Mouse (Mus musculus) monocyte, adult 5-6 weeks (primary cell): Measurements from ENCODE around the gene Slc35f4. TPM values are rescaled to one million over a fixed set of nuclear protein-coding genes. Genes with fewer than 3 reads are reported as not detected.
"Not testable (repeated sequence)": the region's sequence is repeated elsewhere in the genome, so short reads cannot be mapped to it uniquely, and the experiment has no call there.

ENCODE experiments used
- ATAC-seq: fragments of 153-309, 156-312 bp; replicated peaks from 2 replicates; pipeline ENCODE4 v1.8.0; 2017; ENCODE audit warnings: mild to moderate bottlenecking; ENCODE audit not compliant: low TSS enrichment, insufficient number of reproducible peaks, severe bottlenecking, poor library complexity, low FRiP score
- total RNA-seq: library from RNA; stranded (forward); fragments of 200-1000, 200-491, 200-594 nt; gene quantifications from 3 replicates; pipeline ENCODE4 v1.2.3, GENCODE M21; 2017

Gene Slc35f4
- total RNA-seq, 1 experiment from 2014 or later = not detected

DNA sequence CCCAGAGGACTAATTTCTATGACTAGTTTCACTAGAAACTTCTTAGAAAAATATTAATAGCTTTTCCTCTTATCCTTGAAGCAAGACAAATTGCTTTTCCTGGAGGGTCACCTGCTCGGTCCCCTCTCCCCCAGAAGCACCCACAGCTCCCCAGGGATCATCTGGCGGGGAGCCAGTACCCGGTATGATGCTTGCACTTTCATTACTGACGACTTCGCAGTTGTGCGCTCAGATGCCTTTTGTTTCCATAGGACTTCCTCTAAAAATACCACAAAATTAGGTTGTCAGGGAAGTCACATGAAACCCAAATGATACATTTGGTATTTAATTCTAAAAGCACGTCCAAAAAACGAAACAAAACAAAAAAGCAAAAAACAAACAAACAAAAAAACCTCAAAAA lies 225.5 kb downstream of the Slc35f4 start:
- ATAC-seq = no peak

GRCm38 (mm10) chr14:49293802-49294449 lies 231.9 kb downstream of the Slc35f4 start:
- ATAC-seq = no peak

GRCm38 (mm10) chr14:49290029-49290745 lies 235.7 kb downstream of the Slc35f4 start:
- ATAC-seq = no peak

DNA sequence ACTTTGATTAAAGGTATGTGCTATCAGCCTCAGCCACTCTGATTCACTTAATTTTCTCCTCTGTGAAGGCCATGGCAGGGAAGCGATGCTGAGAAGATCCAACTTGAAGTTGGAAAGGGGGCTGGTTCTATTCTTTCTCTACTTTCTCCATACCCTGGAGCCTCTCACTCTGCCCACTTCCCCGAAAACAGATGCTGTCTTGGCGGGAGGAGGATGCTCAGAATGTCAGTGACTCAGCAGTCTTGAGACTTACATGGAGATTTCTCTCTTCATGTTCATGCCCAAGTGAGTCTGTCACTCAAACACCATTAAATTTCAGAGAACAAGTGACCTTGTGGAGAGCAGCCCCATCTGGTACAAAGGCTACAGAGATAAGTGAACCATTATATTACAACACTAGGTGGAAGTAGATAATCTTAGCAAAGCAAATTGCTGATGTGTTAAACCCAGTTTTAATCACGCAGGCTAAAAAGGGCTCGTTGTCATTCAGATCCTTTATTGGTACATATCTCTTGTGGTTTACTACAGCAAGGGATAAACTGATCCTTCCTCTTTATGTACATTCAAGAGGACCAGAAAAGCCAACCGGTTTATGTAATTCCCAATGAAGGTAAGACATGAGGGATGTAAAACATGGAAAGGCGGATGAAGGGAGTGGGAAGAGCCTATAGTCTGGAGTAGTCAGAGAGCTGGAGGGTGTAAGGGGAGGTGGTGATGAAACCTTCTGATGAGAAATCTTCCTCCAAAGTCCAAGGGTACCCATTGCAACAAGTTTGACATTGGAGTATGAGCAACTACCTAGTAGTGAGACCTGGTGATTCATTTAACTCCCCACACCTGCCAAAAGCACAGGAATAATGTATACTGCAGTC lies 241.8 kb downstream of the Slc35f4 start:
- ATAC-seq = no peak

DNA sequence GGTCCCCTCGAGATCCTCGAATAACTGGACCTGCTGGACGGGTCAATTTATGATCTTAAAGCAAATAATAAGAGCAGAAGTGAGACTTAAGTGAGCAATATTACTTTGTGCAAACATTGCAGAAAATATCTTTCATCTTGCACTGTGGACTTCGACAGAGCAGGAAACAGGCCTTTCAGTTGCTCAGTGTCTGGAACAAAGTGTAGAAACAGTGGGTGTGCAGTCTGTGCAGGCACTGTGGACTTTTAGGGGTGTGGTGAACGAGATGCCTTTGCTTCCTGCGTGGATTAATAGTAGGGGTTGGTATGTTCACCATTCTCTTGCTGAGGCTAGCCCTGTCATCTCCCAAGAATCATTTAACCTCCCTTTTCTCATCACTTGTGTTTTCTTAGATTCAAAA lies 247.0 kb downstream of the Slc35f4 start:
- ATAC-seq = no peak

DNA sequence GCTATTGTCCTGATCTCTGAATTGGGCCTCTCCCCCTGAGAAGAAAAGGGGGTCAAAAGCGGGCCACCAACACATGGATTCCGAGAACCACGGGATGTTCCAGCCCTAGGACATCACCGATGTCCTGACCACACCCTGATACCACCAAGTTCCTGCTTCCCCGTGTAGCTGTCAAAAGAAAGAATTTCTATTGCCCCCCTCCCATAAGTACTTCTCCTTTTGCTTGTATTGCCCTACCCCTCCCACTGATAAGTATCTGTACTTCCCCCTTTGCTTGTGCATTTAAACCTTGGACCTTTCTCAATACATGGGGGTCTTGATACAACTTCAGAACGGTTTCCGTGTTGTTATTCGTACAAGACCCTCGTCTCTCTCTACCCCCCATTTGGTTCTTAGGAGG lies 247.4 kb downstream of the Slc35f4 start:
- ATAC-seq = not testable (repeated sequence)

DNA sequence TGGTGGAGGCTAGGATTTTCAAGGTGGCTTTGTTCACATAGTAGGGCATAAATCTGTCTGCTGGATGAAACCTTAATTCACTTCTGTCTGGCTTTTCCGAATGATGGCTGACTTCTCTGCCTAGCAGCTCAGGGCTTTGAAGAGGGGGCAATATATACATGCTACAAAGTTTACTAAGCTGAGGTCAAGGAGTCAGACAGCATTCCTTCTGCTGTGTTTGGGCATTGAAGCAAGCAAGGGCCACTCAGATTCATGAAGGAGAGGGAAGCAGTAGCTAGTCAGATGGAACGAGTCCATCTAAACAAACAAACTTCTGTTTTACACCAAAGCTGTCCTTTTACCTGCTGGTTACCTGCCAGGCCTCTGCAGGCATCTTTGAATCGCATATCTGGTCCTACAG lies 248.2 kb downstream of the Slc35f4 start:
- no peak for ATAC-seq

DNA sequence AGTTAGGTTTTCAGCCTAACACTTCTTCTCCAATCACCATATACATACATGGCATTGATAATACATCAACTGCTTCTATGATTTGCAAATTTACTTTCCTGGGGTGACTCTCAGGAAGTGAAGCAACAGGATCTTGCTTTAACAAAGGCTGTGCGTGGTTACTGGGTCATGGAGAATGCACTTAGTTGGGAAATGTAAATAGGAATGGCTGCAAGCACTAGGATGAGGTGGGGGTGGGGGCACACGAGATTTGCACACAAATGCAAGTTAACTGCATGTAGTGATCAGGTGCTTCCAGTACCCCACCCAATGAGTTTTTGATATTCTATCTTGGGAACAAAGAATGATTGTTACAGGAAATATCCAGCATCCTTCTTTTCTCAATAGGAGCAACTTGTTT lies 250.5 kb downstream of the Slc35f4 start:
- no peak for ATAC-seq

DNA sequence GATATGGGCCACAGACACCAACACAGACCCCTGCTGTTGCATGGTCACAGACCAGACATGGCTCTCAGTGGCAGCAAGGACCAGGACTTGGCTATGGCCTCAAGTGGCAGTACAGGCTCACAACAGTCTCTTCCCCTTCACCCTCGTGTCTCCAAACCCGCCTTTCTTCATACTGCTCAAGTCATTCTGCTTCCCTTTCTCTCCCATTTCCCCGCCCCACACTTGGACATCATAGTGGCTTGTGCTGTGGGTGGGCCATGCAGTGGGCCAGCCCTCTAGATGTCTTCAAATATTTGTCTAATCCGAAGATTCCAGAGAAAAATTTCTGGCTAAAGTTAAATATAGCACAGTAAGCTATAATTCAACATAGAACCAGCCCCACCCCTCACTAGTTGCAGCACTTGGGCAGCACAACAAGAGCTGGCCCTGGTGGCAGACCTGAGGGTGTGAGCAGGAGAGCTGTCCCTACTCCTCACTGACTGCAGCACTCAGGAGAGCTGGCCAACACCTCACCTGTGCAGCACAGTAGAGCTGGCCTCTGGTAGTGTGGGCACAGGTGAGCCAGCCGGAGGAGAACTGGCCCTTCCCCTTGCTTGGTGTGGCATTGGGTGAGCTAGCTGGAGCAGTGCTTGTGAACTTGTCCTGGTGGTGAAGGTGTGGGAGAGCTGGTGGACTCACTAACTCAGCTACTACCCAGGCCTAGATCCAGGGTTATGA lies 260.4 kb downstream of the Slc35f4 start:
- ATAC-seq = no peak
